Mouse (Mus musculus): ENCODE measurements around the gene Ttc37.

DNA sequence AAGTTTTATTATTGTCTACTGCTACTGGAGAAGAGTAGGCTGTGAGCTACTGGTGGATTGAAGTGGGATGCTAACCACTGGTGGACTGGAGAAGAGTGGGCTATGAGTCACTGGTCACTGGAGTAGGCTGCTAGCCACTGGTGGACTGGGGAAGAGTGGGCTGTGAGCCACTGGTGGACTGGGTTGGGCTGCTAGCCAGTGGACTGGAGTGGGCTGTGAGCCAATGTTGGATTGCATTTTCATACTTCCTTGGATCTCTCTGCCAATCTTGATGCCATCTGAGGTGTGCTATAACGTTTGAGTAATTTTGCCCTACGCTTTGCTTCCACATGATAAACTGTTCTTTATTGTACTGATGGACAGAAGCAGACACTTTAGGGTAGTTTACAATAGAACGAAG, 36.4 kb upstream of the Ttc37 start:
- TF ChIP-seq ELF1 (IDR thresholded peaks at IDR 0.05; ENCODE audit: low read depth, low read length) (no peak), POLR2AphosphoS5 (IDR thresholded peaks at IDR 0.05; ENCODE audit: borderline replicate concordance, low read depth, low read length) (no peak), TCF12 (IDR thresholded peaks at IDR 0.05; ENCODE audit: low read depth, low read length) (no peak), CHD1 (IDR thresholded peaks at IDR 0.05; ENCODE audit: low read depth, low read length) (no peak), TAL1 (IDR thresholded peaks at IDR 0.05; ENCODE audit: low read length) (no peak), NELFE (IDR thresholded peaks at IDR 0.05; ENCODE audit: low read depth, low read length) (no peak), POLR2A (IDR thresholded peaks at IDR 0.05; ENCODE audit: control insufficient read depth in 1 of 2, insufficient read depth in 1 of 2, low read depth in 1 of 2, low read length in 2 of 2, poor library complexity in 1 of 2) (no peak), SMC3 (IDR thresholded peaks at IDR 0.05; ENCODE audit: low read depth, low read length) (no peak)

All from MEL (cell line).